In genomic region chr4:101584524-101585454, GRCm38 (mm10) we compare ENCODE assay signal across 9 mouse cellular contexts.
DNase-seq lines count a peak whose midpoint lies in the region; ATAC-seq lines count a peak whose summit lies in the region.
"Had no signal": no experiment of that assay in that cellular context is flagged by ENCODE, and none has a peak within 500 bp of the region (broad histone marks: within the 10 kb centered on the region; RNA-seq: fewer than 3 reads in every experiment).

No protein-coding gene starts in this region.

- H3K27ac ChIP-seq in hindbrain, embryonic 11.5 days (ENCODE audit: low read depth, low read length) = peak overlapping the region; percentile 60; the same call in 1 of the 2 replicates

- no peaks in the 10 kb centered on the region for H3K27me3 ChIP-seq in hindbrain, embryonic 11.5 days (ENCODE audit: control insufficient read depth, insufficient read depth, low read length)

- H3K4me2 ChIP-seq in hindbrain, embryonic 11.5 days (replicated peaks; ENCODE audit: low read depth, low read length) = no peak overlapping the region

- WGBS in hindbrain, embryonic 11.5 days = 50% methylated on average over 19 of the region's 19 CpGs

- H3K9ac ChIP-seq in hindbrain, embryonic 11.5 days (ENCODE audit: low read depth, low read length) = no peak overlapping the region

- H3K4me1 ChIP-seq in hindbrain, embryonic 11.5 days (replicated peaks; ENCODE audit: control insufficient read depth, insufficient read depth, low read length) = 0 out of 2 replicates have a peak, but pooled peaks cover 2% of the 10 kb centered on the region

- no peak for DNase-seq in cerebellum, adult 11-12 months
- DNase-seq in cerebellum, postnatal 14 days = peak; percentile 75 to 78
- DNase-seq in hindbrain, embryonic 11.5 days (ENCODE audit: low spot score) = peak; percentile 38
- DNase-seq in neural tube, embryonic 10.5 days (ENCODE audit: extremely low spot score, low spot score) = peak; percentile 19
- DNase-seq in adipocyte (ENCODE audit: low spot score) = no peak
- DNase-seq in natural killer cell, adult 2 months (ENCODE audit: low spot score in 2 of 2) = no peak
- no peak for DNase-seq in heart, adult 9 months (ENCODE audit: low spot score in 2 of 2)
- DNase-seq: heart, postnatal 10 days had no signal

- no peaks in the 10 kb centered on the region for H3K9me3 ChIP-seq in hindbrain, embryonic 11.5 days (ENCODE audit: control insufficient read depth, low read length)

- no peaks in the 10 kb centered on the region for H3K36me3 ChIP-seq in hindbrain, embryonic 11.5 days (ENCODE audit: control insufficient read depth, insufficient read depth, low read length)

- no peak overlapping the region for H3K4me3 ChIP-seq in hindbrain, embryonic 11.5 days (ENCODE audit: low read depth, low read length)

- ATAC-seq in cerebellum, adult (ENCODE audit: insufficient number of reproducible peaks, low FRiP score, low TSS enrichment) = peak; percentile 32; the same call in 1 of the 2 replicates
- peak; percentile 80 for ATAC-seq in hindbrain, embryonic 11.5 days (ENCODE audit: low FRiP score)

Comparison
In these comparisons a context has a peak if more than half of its experiments do, and no peak if none do; other contexts are left out.
1. DNase-seq: peak in cerebellum, postnatal 14 days (2 of 2), hindbrain, embryonic 11.5 days (single experiment) and neural tube, embryonic 10.5 days (single experiment); none in cerebellum, adult 11-12 months (single experiment), adipocyte (single experiment), natural killer cell, adult 2 months (0 of 2) and heart, adult 9 months (0 of 2).